In genomic region chr11:97030426-97030825, GRCm38 (mm10) we compare ENCODE assay signal across 8 mouse cellular contexts. TPM values are rescaled to one million over a fixed set of nuclear protein-coding genes. Genes with fewer than 3 reads are reported as not detected.
A peak's percentile ranks its signal among the peaks of the same experiment; 100 is the strongest.
DNase-seq lines count a peak whose midpoint lies in the region; ATAC-seq and TF ChIP-seq lines count a peak whose summit lies in the region.

No protein-coding gene starts in this region.

- peaks cover 28% of the 10 kb centered on the region for H3K4me1 ChIP-seq in heart, embryonic 10.5 days
- peaks cover 38% of the 10 kb centered on the region for H3K4me1 ChIP-seq in E14TG2a.4 (replicated peaks; ENCODE audit: low read depth, low read length)
- H3K4me1 ChIP-seq in hindbrain, embryonic 13.5 days (replicated peaks), result peaks cover 18% of the 10 kb centered on the region
- peaks cover 18% of the 10 kb centered on the region for H3K4me1 ChIP-seq in liver, embryonic 16.5 days (ENCODE audit: control insufficient read depth, low read depth, low read length)

- peaks cover 21% of the 10 kb centered on the region for H3K36me3 ChIP-seq in heart, embryonic 10.5 days
- H3K36me3 ChIP-seq in E14TG2a.4 (ENCODE audit: insufficient read depth, low read length), result peaks cover 23% of the 10 kb centered on the region
- H3K36me3 ChIP-seq in hindbrain, embryonic 13.5 days, result no peaks in the 10 kb centered on the region
- H3K36me3 ChIP-seq in liver, embryonic 16.5 days (ENCODE audit: control insufficient read depth, insufficient read depth), result no peaks in the 10 kb centered on the region

- no peak for ATAC-seq in hindbrain, embryonic 13.5 days (ENCODE audit: low FRiP score)
- ATAC-seq in liver, embryonic 16.5 days (ENCODE audit: low read depth), result no peak

- H3K4me2 ChIP-seq in hindbrain, embryonic 13.5 days, result peak overlapping the region; percentile 71
- H3K4me2 ChIP-seq in liver, embryonic 16.5 days (ENCODE audit: low read depth, low read length), result peak overlapping the region; percentile 78

- intact Hi-C loops in heart, postnatal 14 days (cut with DNase I), result no loop called here

- H3K27me3 ChIP-seq in heart, embryonic 10.5 days (ENCODE audit: insufficient read depth, poor library complexity, severe bottlenecking), result peaks cover 16% of the 10 kb centered on the region; the same call in 1 of the 2 replicates
- H3K27me3 ChIP-seq in E14TG2a.4 (ENCODE audit: insufficient read depth, low read length), result peaks cover 1% of the 10 kb centered on the region; the same call in 1 of the 2 replicates
- peaks cover 4% of the 10 kb centered on the region for H3K27me3 ChIP-seq in hindbrain, embryonic 13.5 days
- no peaks in the 10 kb centered on the region for H3K27me3 ChIP-seq in liver, embryonic 16.5 days (ENCODE audit: control insufficient read depth, insufficient read depth, low read depth, low read length)

- no peak for TF ChIP-seq CTCF in E14TG2a.4 (conservative IDR thresholded peaks at IDR 0.05; ENCODE audit: low read length)

- H3K27ac ChIP-seq in heart, embryonic 10.5 days, result peak overlapping the region; percentile 89
- H3K27ac ChIP-seq in hindbrain, embryonic 13.5 days, result peak overlapping the region; percentile 85
- peak overlapping the region; percentile 27; the same call in 1 of the 2 replicates for H3K27ac ChIP-seq in liver, embryonic 16.5 days (ENCODE audit: low read length)

- H3K9me3 ChIP-seq in heart, embryonic 10.5 days, result no peaks in the 10 kb centered on the region
- H3K9me3 ChIP-seq in E14TG2a.4 (ENCODE audit: low read length), result no peaks in the 10 kb centered on the region
- no peaks in the 10 kb centered on the region for H3K9me3 ChIP-seq in hindbrain, embryonic 13.5 days
- no peaks in the 10 kb centered on the region for H3K9me3 ChIP-seq in liver, embryonic 16.5 days (replicated peaks; ENCODE audit: control insufficient read depth, low read length)

- peak overlapping the region; percentile 82 for H3K9ac ChIP-seq in hindbrain, embryonic 13.5 days
- H3K9ac ChIP-seq in liver, embryonic 16.5 days (ENCODE audit: low read depth, low read length), result peak overlapping the region; percentile 69

- 28% methylated on average over 15 of the region's 15 CpGs for WGBS in heart, embryonic 10.5 days
- WGBS in hindbrain, embryonic 13.5 days, result 25% methylated on average over 15 of the region's 15 CpGs
- 21% methylated on average over 15 of the region's 15 CpGs for WGBS in liver, embryonic 16.5 days (ENCODE audit: insufficient replicate concordance)

- peak overlapping the region; percentile 76 for H3K4me3 ChIP-seq in heart, embryonic 10.5 days
- H3K4me3 ChIP-seq in E14TG2a.4 (replicated peaks; ENCODE audit: low read length), result peak overlapping the region; percentile 83
- peak overlapping the region; percentile 61 for H3K4me3 ChIP-seq in hindbrain, embryonic 13.5 days
- H3K4me3 ChIP-seq in liver, embryonic 16.5 days (ENCODE audit: low read depth, low read length), result peak overlapping the region; percentile 68

- DNase-seq in heart, embryonic 10.5 days (ENCODE audit: low spot score), result no peak
- DNase-seq in heart, postnatal 14 days, result no peak
- no peak for DNase-seq in gastrocnemius, postnatal 4 days (ENCODE audit: low spot score in 2 of 2)
- no peak for DNase-seq in adrenal gland, postnatal 14 days
- no peak for DNase-seq in thymus, postnatal 36 days

RNA-seq across cellular contexts. Expression of gene Scrn2, which starts 0.7 kb away (rescaled TPM):
- 21.3 and 30.0 TPM in 2 replicates for polyA plus RNA-seq in heart, embryonic 10.5 days (2016; fragmentation: Nextera tagmentation; extraction: Ambion mirVana)
- 10 to 100 TPM; 10.2 to 11.6 TPM for total RNA-seq in heart, postnatal 14 days (2021)
- polyA plus RNA-seq in hindbrain, embryonic 13.5 days (2015; fragmentation: Nextera tagmentation; extraction: Ambion mirVana), result 14.4 and 15.3 TPM in 2 replicates
- polyA plus RNA-seq in liver, embryonic 16.5 days (2015; fragmentation: Nextera tagmentation; extraction: Ambion mirVana), result 11.1 and 12.2 TPM in 2 replicates
- 10 to 100 TPM; 12.2 to 15.8 TPM for total RNA-seq in gastrocnemius, postnatal 4 days (2021)
- 15.9 and 18.3 TPM in 2 replicates for total RNA-seq in adrenal gland, postnatal 14 days (2021)

RNA-seq across cellular contexts. Expression of gene Lrrc46, which starts 10.8 kb away (rescaled TPM):
- 0.28 and 0.35 TPM in 2 replicates for polyA plus RNA-seq in heart, embryonic 10.5 days (2016; fragmentation: Nextera tagmentation; extraction: Ambion mirVana)
- under 1 TPM; 0.27 to 0.69 TPM for total RNA-seq in heart, postnatal 14 days (2021)
- 3.2 and 5.6 TPM in 2 replicates for polyA plus RNA-seq in hindbrain, embryonic 13.5 days (2015; fragmentation: Nextera tagmentation; extraction: Ambion mirVana)
- polyA plus RNA-seq in liver, embryonic 16.5 days (2015; fragmentation: Nextera tagmentation; extraction: Ambion mirVana), result 0.40 and 0.41 TPM in 2 replicates
- under 1 TPM in 1 of 2 experiments, not detected in 1; 0.47 TPM for total RNA-seq in gastrocnemius, postnatal 4 days (2021)
- 0.93 and 0.94 TPM in 2 replicates for total RNA-seq in adrenal gland, postnatal 14 days (2021)

RNA-seq across cellular contexts. Expression of gene Mrpl10, which starts 10.9 kb away (rescaled TPM):
- 82.7 and 93.1 TPM in 2 replicates for polyA plus RNA-seq in heart, embryonic 10.5 days (2016; fragmentation: Nextera tagmentation; extraction: Ambion mirVana)
- total RNA-seq in heart, postnatal 14 days (2021), result 10 to 100 TPM; 79.9 to 88.0 TPM
- 59.4 and 62.0 TPM in 2 replicates for polyA plus RNA-seq in hindbrain, embryonic 13.5 days (2015; fragmentation: Nextera tagmentation; extraction: Ambion mirVana)
- 28.8 and 33.5 TPM in 2 replicates for polyA plus RNA-seq in liver, embryonic 16.5 days (2015; fragmentation: Nextera tagmentation; extraction: Ambion mirVana)
- 10 to 100 TPM; 56.4 to 59.2 TPM for total RNA-seq in gastrocnemius, postnatal 4 days (2021)
- 124 and 130 TPM in 2 replicates for total RNA-seq in adrenal gland, postnatal 14 days (2021)

RNA-seq across cellular contexts. Expression of gene Sp6, which starts 17.2 kb away (rescaled TPM):
- polyA plus RNA-seq in heart, embryonic 10.5 days (2016; fragmentation: Nextera tagmentation; extraction: Ambion mirVana), result 0.47 and 2.3 TPM in 2 replicates
- under 1 TPM; 0.07 to 0.12 TPM for total RNA-seq in heart, postnatal 14 days (2021)
- polyA plus RNA-seq in hindbrain, embryonic 13.5 days (2015; fragmentation: Nextera tagmentation; extraction: Ambion mirVana), result 0.10 and 0.29 TPM in 2 replicates
- not detected in 2 replicates for polyA plus RNA-seq in liver, embryonic 16.5 days (2015; fragmentation: Nextera tagmentation; extraction: Ambion mirVana)
- under 1 TPM; 0.27 to 0.34 TPM for total RNA-seq in gastrocnemius, postnatal 4 days (2021)
- total RNA-seq in adrenal gland, postnatal 14 days (2021), result 0.22 and 0.30 TPM in 2 replicates

RNA-seq across cellular contexts. Expression of gene Osbpl7, which starts 20.0 kb away (rescaled TPM):
- polyA plus RNA-seq in heart, embryonic 10.5 days (2016; fragmentation: Nextera tagmentation; extraction: Ambion mirVana), result 6.5 and 9.4 TPM in 2 replicates
- 1 to 10 TPM; 4.6 to 4.9 TPM for total RNA-seq in heart, postnatal 14 days (2021)
- polyA plus RNA-seq in hindbrain, embryonic 13.5 days (2015; fragmentation: Nextera tagmentation; extraction: Ambion mirVana), result 9.6 and 10.7 TPM in 2 replicates
- 2.6 and 3.6 TPM in 2 replicates for polyA plus RNA-seq in liver, embryonic 16.5 days (2015; fragmentation: Nextera tagmentation; extraction: Ambion mirVana)
- total RNA-seq in gastrocnemius, postnatal 4 days (2021), result 1 to 10 TPM; 5.7 to 6.8 TPM
- total RNA-seq in adrenal gland, postnatal 14 days (2021), result 8.0 and 10.1 TPM in 2 replicates

Comparison
In these comparisons a context has a peak if more than half of its experiments do, and no peak if none do; other contexts are left out.
1. H3K27ac ChIP-seq: peak in every context shown above with its lines; median percentile 89 in heart, embryonic 10.5 days; 85 in hindbrain, embryonic 13.5 days; 27 in liver, embryonic 16.5 days.